Mouse (Mus musculus): ENCODE results near the gene Olfr683.
A peak's percentile ranks its signal among the peaks of the same experiment; 100 is the strongest.
"Not testable (repeated sequence)": the region's sequence is repeated elsewhere in the genome, so short reads cannot be mapped to it uniquely, and the experiment has no call there.

The Olfr683 gene

GRCm38 (mm10) chr7:105146912-105147311 is at the start of gene Olfr683:
Gene Olfr683 (minus strand): TSS chr7:105147012.
- no peak for DNase-seq

DNA sequence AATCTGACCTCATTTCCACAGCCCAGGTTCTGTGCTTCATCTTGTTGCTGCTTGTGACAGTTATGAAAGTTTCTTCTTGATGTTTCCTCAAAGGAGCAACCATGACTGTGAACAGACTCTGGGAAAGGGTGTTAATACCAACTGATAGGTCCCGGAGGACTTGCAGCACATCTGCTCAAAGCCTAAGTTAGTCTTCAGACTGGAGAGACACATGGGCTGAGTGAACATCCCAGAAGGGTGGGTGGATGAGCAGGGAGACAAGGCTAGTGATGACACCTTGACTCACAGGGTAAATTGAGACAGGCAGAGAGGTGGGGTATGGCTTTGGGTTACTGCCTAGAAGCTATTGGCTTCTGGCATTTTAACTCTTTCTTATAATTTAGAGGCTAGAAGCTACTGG is 39.1 kb upstream of the Olfr683 start, which contains the start of gene Olfr685:
TSS of gene Olfr685 (minus strand) at position 101 of the 400 bp plus-strand sequence.
- no peak for DNase-seq

GRCm38 (mm10) chr7:105170773-105171172 is 24.0 kb upstream of the Olfr683 start:
- peak; percentile 7 for DNase-seq

DNA sequence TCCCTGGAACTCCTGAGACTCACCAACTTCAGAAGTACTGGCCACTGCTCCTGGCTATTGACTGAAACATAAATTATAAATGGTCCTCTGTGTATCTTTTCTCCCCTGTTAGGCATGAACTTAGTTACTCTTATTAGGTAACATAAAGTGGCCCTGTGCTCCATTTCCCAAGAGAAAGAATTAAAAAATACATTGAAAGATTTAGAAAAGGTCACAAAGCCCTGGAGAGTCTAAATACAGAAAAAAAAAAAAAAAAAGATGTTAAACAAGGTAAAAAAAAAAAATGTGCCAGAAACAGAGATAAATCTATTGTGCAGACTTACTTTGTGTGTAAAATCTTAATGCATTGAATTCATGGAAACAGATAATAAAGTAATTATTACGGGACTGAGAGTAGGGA is 16.7 kb upstream of the Olfr683 start, which contains the start of gene Olfr684:
TSS of gene Olfr684 (minus strand) at position 101 of the 400 bp plus-strand sequence.
- no peak for DNase-seq

GRCm38 (mm10) chr7:105141275-105141674 is 5.5 kb downstream of the Olfr683 start:
- no peak for DNase-seq

- no peak for DNase-seq
These were observed 30.3 kb downstream of the Olfr683 start, which contains the start of gene Olfr681 for GRCm38 (mm10) chr7:105116536-105116935. Gene Olfr681 (plus strand): TSS chr7:105116836.

GRCm38 (mm10) chr7:105092717-105093116 is 54.1 kb downstream of the Olfr683 start, which contains the start of gene Olfr680-ps1:
Gene Olfr680-ps1 (minus strand): TSS chr7:105092817.
- not testable (repeated sequence) for DNase-seq

Data from embryo, embryonic 11 days (tissue).